ENCODE assay signal across 34 mouse cellular contexts in the genomic region with DNA sequence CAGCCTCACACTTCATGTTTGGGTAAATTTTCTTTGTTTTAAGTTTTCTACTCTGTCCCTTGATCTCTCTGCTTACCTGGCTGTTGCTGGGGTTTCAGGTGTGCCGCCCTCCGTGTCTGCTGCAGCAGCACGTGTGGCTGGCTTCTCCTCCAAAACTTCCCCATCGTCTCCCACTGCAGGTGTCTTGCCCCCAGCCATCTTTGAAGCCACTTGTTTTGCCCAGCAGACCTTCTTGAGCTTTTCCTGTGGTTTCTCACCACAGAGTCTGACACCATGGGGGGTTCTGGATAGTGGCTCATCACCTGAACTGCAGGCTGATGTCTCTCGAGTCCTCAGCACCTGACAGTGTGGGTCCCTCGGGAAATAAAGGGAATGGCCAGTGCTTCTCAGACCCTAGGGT. TPM values are rescaled to one million over a fixed set of nuclear protein-coding genes. Genes with fewer than 3 reads are reported as not detected.
DNase-seq lines count a peak whose midpoint lies in the region; TF ChIP-seq lines count a peak whose summit lies in the region.
"Had no signal": no experiment of that assay in that cellular context is flagged by ENCODE, and none has a peak within 500 bp of the region (broad histone marks: within the 10 kb centered on the region; RNA-seq: fewer than 3 reads in every experiment).

No protein-coding gene starts in this region.

- H3K79me2 ChIP-seq in CH12.LX (replicated peaks; ENCODE audit: control insufficient read depth, extremely low read depth, insufficient read depth, poor library complexity, severe bottlenecking) = no peaks in the 10 kb centered on the region

- no peak overlapping the region for H3K9ac ChIP-seq in CH12.LX (ENCODE audit: insufficient read depth, low read depth)
- H3K9ac ChIP-seq: embryonic facial prominence, embryonic 12.5 days; embryonic facial prominence, embryonic 15.5 days; forebrain, postnatal 0 days; hindbrain, embryonic 12.5 days; hindbrain, embryonic 15.5 days had no signal

- no peak for TF ChIP-seq RAD21 in CH12.LX (IDR thresholded peaks at IDR 0.05; ENCODE audit: low read depth, low read length)

- no peak for TF ChIP-seq CTCF in CH12.LX (conservative IDR thresholded peaks at IDR 0.05 in 1 of 2, IDR thresholded peaks at IDR 0.05 in 1 of 2; ENCODE audit: low read depth in 2 of 2, low read length in 2 of 2)
- TF ChIP-seq CTCF in thymus, adult 2 months (IDR thresholded peaks at IDR 0.05; ENCODE audit: borderline replicate concordance, control insufficient read depth, extremely low read depth, insufficient read depth, low read length, poor library complexity) = no peak

- H3K36me3 ChIP-seq in CH12.LX (replicated peaks in 1 of 2; ENCODE audit: control insufficient read depth in 1 of 2, insufficient read depth in 1 of 2, low read length in 1 of 2) = no peaks in the 10 kb centered on the region
- H3K36me3 ChIP-seq in thymus, adult 2 months (ENCODE audit: control insufficient read depth, insufficient read depth, low read length) = no peaks in the 10 kb centered on the region
- H3K36me3 ChIP-seq: embryonic facial prominence, embryonic 12.5 days; embryonic facial prominence, embryonic 15.5 days; hindbrain, embryonic 12.5 days; hindbrain, embryonic 15.5 days had no signal

- peaks cover 4 to 36% of the 10 kb centered on the region in 2 experiments for H3K4me1 ChIP-seq in CH12.LX (ENCODE audit: control insufficient read depth in 1 of 2, insufficient read depth in 2 of 2)
- H3K4me1 ChIP-seq in thymus, adult 2 months (replicated peaks; ENCODE audit: control insufficient read depth, insufficient read depth, low read length) = peaks cover 18% of the 10 kb centered on the region
- H3K4me1 ChIP-seq: embryonic facial prominence, embryonic 12.5 days; embryonic facial prominence, embryonic 15.5 days; hindbrain, embryonic 12.5 days; hindbrain, embryonic 15.5 days had no signal

- no peak overlapping the region for H3K4me3 ChIP-seq in CH12.LX (replicated peaks in 1 of 3; ENCODE audit: low read depth in 2 of 3, low read length in 2 of 3, poor library complexity in 1 of 3)
- H3K4me3 ChIP-seq in thymus, adult 2 months (ENCODE audit: control insufficient read depth, insufficient read depth, low read length) = no peak overlapping the region
- H3K4me3 ChIP-seq: embryonic facial prominence, embryonic 12.5 days; embryonic facial prominence, embryonic 15.5 days; hindbrain, embryonic 12.5 days; hindbrain, embryonic 15.5 days had no signal

- dilution Hi-C loops in CH12.LX (cut with MboI; ENCODE audit: extremely low pct_ligation_motif_present, extremely low pct_unique_long_range_greater_than_20kb, low sequenced_read_pairs) = no loop called here

- 5% methylated on average over 6 of the region's 6 CpGs for WGBS in thymus, adult 2 months

- DNase-seq in CH12.LX (ENCODE audit: extremely low read depth) = peak; percentile 21
- DNase-seq in thymus, adult 2 months = peak; percentile 68
- peak; percentile 71 for DNase-seq in thymus, postnatal 14 days
- peak; percentile 47 for DNase-seq in thymus, postnatal 4 days
- DNase-seq in kidney, postnatal 36 days = no peak
- DNase-seq in kidney, postnatal 4 days = no peak
- DNase-seq in cerebellum, postnatal 10 days = no peak
- DNase-seq: adrenal gland, postnatal 10 days; B cell, adult 2 months; cerebellum, adult 11-12 months; cerebellum, adult 8-10 months; cerebellum, postnatal 14 days; forebrain, postnatal 0 days; gastrocnemius, postnatal 36 days had no signal

- H3K27ac ChIP-seq in CH12.LX (ENCODE audit: insufficient read depth, low read depth) = no peak overlapping the region
- no peak overlapping the region for H3K27ac ChIP-seq in thymus, adult 2 months (ENCODE audit: control insufficient read depth, insufficient read depth, low read length)
- H3K27ac ChIP-seq: embryonic facial prominence, embryonic 12.5 days; embryonic facial prominence, embryonic 15.5 days; hindbrain, embryonic 12.5 days; hindbrain, embryonic 15.5 days had no signal

- peaks cover 40% of the 10 kb centered on the region for H3K27me3 ChIP-seq in CH12.LX (replicated peaks)
- no peaks in the 10 kb centered on the region for H3K27me3 ChIP-seq in thymus, adult 2 months (ENCODE audit: control insufficient read depth, insufficient read depth, low read length)
- H3K27me3 ChIP-seq: embryonic facial prominence, embryonic 12.5 days; embryonic facial prominence, embryonic 15.5 days; hindbrain, embryonic 12.5 days; hindbrain, embryonic 15.5 days had no signal

- no peaks in the 10 kb centered on the region for H3K9me3 ChIP-seq in CH12.LX (replicated peaks; ENCODE audit: low read length)
- H3K9me3 ChIP-seq: embryonic facial prominence, embryonic 12.5 days; embryonic facial prominence, embryonic 15.5 days; hindbrain, embryonic 12.5 days; hindbrain, embryonic 15.5 days had no signal

- TF ChIP-seq EP300 in CH12.LX (IDR thresholded peaks at IDR 0.05; ENCODE audit: low read length) = no peak

- TF ChIP-seq POLR2A in CH12.LX (IDR thresholded peaks at IDR 0.05; ENCODE audit: low read depth, low read length) = no peak
- TF ChIP-seq POLR2A in thymus, adult 2 months (IDR thresholded peaks at IDR 0.05; ENCODE audit: control insufficient read depth, extremely low read depth, insufficient read depth, low read length, poor library complexity) = no peak

- in situ Hi-C loops in CH12.LX (cut with MboI; ENCODE audit: low pct_ligation_motif_present, low pct_unique_long_range_greater_than_20kb, low sequenced_read_pairs) = no loop called here

- no peak overlapping the region for H3K4me2 ChIP-seq in CH12.LX (ENCODE audit: insufficient read depth, low read depth, poor library complexity, severe bottlenecking)
- H3K4me2 ChIP-seq: embryonic facial prominence, embryonic 12.5 days; embryonic facial prominence, embryonic 15.5 days; heart, embryonic 11.5 days; hindbrain, embryonic 12.5 days; hindbrain, embryonic 15.5 days had no signal

TF ChIP-seq in CH12.LX, 34 proteins besides CTCF, POLR2A, EP300 and RAD21:
- peak; percentile 62; the same call in 1 of the 2 replicates for TF ChIP-seq BHLHE40 (IDR thresholded peaks at IDR 0.05; ENCODE audit: low read depth, low read length)
- no peak for TF ChIP-seq RCOR1 (conservative IDR thresholded peaks at IDR 0.05; ENCODE audit: low read depth, low read length)

RNA-seq across cellular contexts. Expression of gene Lcn10, which starts 3.0 kb away (rescaled TPM):
- total RNA-seq in CH12.LX (2012; rRNA removed) = not detected in 2 replicates
- total RNA-seq in CH12.LX (2014; rRNA removed) = not detected in 2 replicates
- polyA plus RNA-seq in CH12.LX (2012; ENCODE audit: insufficient read length, low read depth) = not detected in 2 replicates
- 0.73 and 0.84 TPM in 2 replicates for polyA plus RNA-seq in thymus, adult 2 months (2012; rRNA removed)
- total RNA-seq: adrenal gland, adult 18-20 months; adrenal gland, postnatal 10 days; adrenal gland, postnatal 4 days; common myeloid progenitor, adult 5-6 weeks; ES-E14; forebrain, postnatal 0 days; gastrocnemius, adult 8-10 months; gastrocnemius, postnatal 36 days; granulocyte monocyte progenitor cell, adult 5-6 weeks; heart, adult 8-10 months; heart, postnatal 25 days; hematopoietic stem cell, adult 5-6 weeks had no signal
- polyA plus RNA-seq: embryonic facial prominence, embryonic 12.5 days; embryonic facial prominence, embryonic 15.5 days; forebrain, embryonic 11.5 days; forebrain, embryonic 14.5 days; forebrain, postnatal 0 days; frontal cortex, adult 2 months; heart, embryonic 11.5 days; heart, embryonic 14.5 days; heart, postnatal 0 days; hindbrain, embryonic 12.5 days; hindbrain, embryonic 15.5 days; intestine, embryonic 14.5 days had no signal

RNA-seq across cellular contexts. Expression of gene Lcn6, which starts 3.0 kb away (rescaled TPM):
- not detected in 2 replicates for total RNA-seq in CH12.LX (2012; rRNA removed)
- total RNA-seq in CH12.LX (2014; rRNA removed) = not detected in 2 replicates
- not detected in 2 replicates for polyA plus RNA-seq in CH12.LX (2012; ENCODE audit: insufficient read length, low read depth)
- polyA plus RNA-seq in thymus, adult 2 months (2012; rRNA removed) = 0.20 and 0.26 TPM in 2 replicates
- total RNA-seq: adrenal gland, adult 18-20 months; adrenal gland, postnatal 10 days; adrenal gland, postnatal 4 days; common myeloid progenitor, adult 5-6 weeks; ES-E14; forebrain, postnatal 0 days; gastrocnemius, adult 8-10 months; gastrocnemius, postnatal 36 days; granulocyte monocyte progenitor cell, adult 5-6 weeks; heart, adult 8-10 months; heart, postnatal 25 days; hematopoietic stem cell, adult 5-6 weeks had no signal
- polyA plus RNA-seq: embryonic facial prominence, embryonic 12.5 days; embryonic facial prominence, embryonic 15.5 days; forebrain, embryonic 11.5 days; forebrain, embryonic 14.5 days; forebrain, postnatal 0 days; frontal cortex, adult 2 months; heart, embryonic 11.5 days; heart, embryonic 14.5 days; heart, postnatal 0 days; hindbrain, embryonic 12.5 days; hindbrain, embryonic 15.5 days; intestine, embryonic 14.5 days had no signal

RNA-seq across cellular contexts. Expression of gene Obp2a, which starts 20.3 kb away (rescaled TPM):
- total RNA-seq in CH12.LX (2012; rRNA removed) = not detected in 2 replicates
- not detected in 2 replicates for total RNA-seq in CH12.LX (2014; rRNA removed)
- not detected in 2 replicates for polyA plus RNA-seq in CH12.LX (2012; ENCODE audit: insufficient read length, low read depth)
- 0.45 and 0.54 TPM in 2 replicates for polyA plus RNA-seq in thymus, adult 2 months (2012; rRNA removed)
- total RNA-seq: common myeloid progenitor, adult 5-6 weeks; ES-E14; forebrain, postnatal 0 days; gastrocnemius, adult 8-10 months; gastrocnemius, postnatal 36 days; granulocyte monocyte progenitor cell, adult 5-6 weeks; heart, postnatal 25 days; hematopoietic stem cell, adult 5-6 weeks had no signal
- polyA plus RNA-seq: embryonic facial prominence, embryonic 12.5 days; embryonic facial prominence, embryonic 15.5 days; forebrain, embryonic 11.5 days; forebrain, embryonic 14.5 days; forebrain, postnatal 0 days; frontal cortex, adult 2 months; heart, embryonic 11.5 days; heart, embryonic 14.5 days; heart, postnatal 0 days; hindbrain, embryonic 12.5 days; hindbrain, embryonic 15.5 days; intestine, embryonic 14.5 days had no signal

RNA-seq across cellular contexts. Expression of gene Lcn5, which starts 21.8 kb away (rescaled TPM):
- total RNA-seq in CH12.LX (2012; rRNA removed) (not detected in 2 replicates), CH12.LX (2014; rRNA removed) (not detected in 2 replicates)
- not detected in 2 replicates for polyA plus RNA-seq in CH12.LX (2012; ENCODE audit: insufficient read length, low read depth)
- not detected in 2 replicates for polyA plus RNA-seq in thymus, adult 2 months (2012; rRNA removed)
- total RNA-seq: adrenal gland, adult 18-20 months; adrenal gland, postnatal 10 days; adrenal gland, postnatal 4 days; common myeloid progenitor, adult 5-6 weeks; ES-E14; forebrain, postnatal 0 days; gastrocnemius, adult 8-10 months; gastrocnemius, postnatal 36 days; granulocyte monocyte progenitor cell, adult 5-6 weeks; heart, adult 8-10 months; heart, postnatal 25 days; hematopoietic stem cell, adult 5-6 weeks had no signal
- polyA plus RNA-seq: embryonic facial prominence, embryonic 12.5 days; embryonic facial prominence, embryonic 15.5 days; forebrain, embryonic 11.5 days; forebrain, embryonic 14.5 days; forebrain, postnatal 0 days; frontal cortex, adult 2 months; heart, embryonic 11.5 days; heart, embryonic 14.5 days; heart, postnatal 0 days; hindbrain, embryonic 12.5 days; hindbrain, embryonic 15.5 days; intestine, embryonic 14.5 days had no signal

RNA-seq across cellular contexts. Expression of gene Lcn8, which starts 26.6 kb away (rescaled TPM):
- total RNA-seq in CH12.LX (2012; rRNA removed) (not detected in 2 replicates), CH12.LX (2014; rRNA removed) (not detected in 2 replicates)
- polyA plus RNA-seq in CH12.LX (2012; ENCODE audit: insufficient read length, low read depth) = not detected in 2 replicates
- 0.24 TPM in 1 of 2 replicates, not detected in the other for polyA plus RNA-seq in thymus, adult 2 months (2012; rRNA removed)
- total RNA-seq: adrenal gland, adult 18-20 months; common myeloid progenitor, adult 5-6 weeks; ES-E14; forebrain, postnatal 0 days; granulocyte monocyte progenitor cell, adult 5-6 weeks; hematopoietic stem cell, adult 5-6 weeks had no signal
- polyA plus RNA-seq: embryonic facial prominence, embryonic 15.5 days; forebrain, embryonic 11.5 days; forebrain, embryonic 14.5 days; forebrain, postnatal 0 days; frontal cortex, adult 2 months; heart, embryonic 11.5 days; heart, embryonic 14.5 days; heart, postnatal 0 days; hindbrain, embryonic 12.5 days; hindbrain, embryonic 15.5 days; intestine, embryonic 14.5 days had no signal

Comparison
In these comparisons a context has a peak if more than half of its experiments do, and no peak if none do; other contexts are left out.
1. DNase-seq: peak in CH12.LX (single experiment), thymus, adult 2 months (single experiment), thymus, postnatal 14 days (single experiment) and thymus, postnatal 4 days (single experiment); none in kidney, postnatal 36 days (0 of 2), kidney, postnatal 4 days (0 of 2) and cerebellum, postnatal 10 days (0 of 2).